Mouse (Mus musculus) monocyte, adult 2 months (primary cell): ENCODE measurements around the gene Nrm.

Source experiments
- DNase-seq, 2 experiments: peaks; one replicate each; pipeline ENCODE4 v3.0.0; 2022; ENCODE audit warnings: low spot score in 2 of 2, low read depth in 1 of 2

Gene Nrm

GRCm38 (mm10) chr17:35861198-35861857 is at the start of gene Nrm:
Nrm (plus strand) TSS chr17:35861318.
- peak; percentile 65 to 83 for DNase-seq

GRCm38 (mm10) chr17:35812307-35812706 is 48.8 kb upstream of the Nrm start:
- DNase-seq, result no peak

- no peak for DNase-seq
Measured at GRCm38 (mm10) chr17:35812736-35813135, 48.4 kb upstream of the Nrm start.

- peak; percentile 59 to 68 for DNase-seq
Measured at GRCm38 (mm10) chr17:35813245-35813647, 47.9 kb upstream of the Nrm start.

GRCm38 (mm10) chr17:35813653-35814052 is 47.5 kb upstream of the Nrm start:
- no peak for DNase-seq

GRCm38 (mm10) chr17:35814678-35815077 is 46.4 kb upstream of the Nrm start:
- no peak for DNase-seq

- DNase-seq, result no peak
Measured at GRCm38 (mm10) chr17:35815836-35816235, 45.3 kb upstream of the Nrm start.

GRCm38 (mm10) chr17:35816686-35817085 is 44.4 kb upstream of the Nrm start:
- no peak for DNase-seq

- DNase-seq, result no peak
Measured at GRCm38 (mm10) chr17:35817226-35817625, 43.9 kb upstream of the Nrm start.

- DNase-seq, result no peak
Measured at GRCm38 (mm10) chr17:35820111-35820510, 41.0 kb upstream of the Nrm start.

GRCm38 (mm10) chr17:35821439-35822430 is 39.4 kb upstream of the Nrm start, which contains the start of gene Ier3:
Ier3 (plus strand) TSS chr17:35821684.
- peak in 1 of 2 experiments; percentile 57 for DNase-seq

GRCm38 (mm10) chr17:35822564-35822963 is 38.6 kb upstream of the Nrm start:
- no peak for DNase-seq

GRCm38 (mm10) chr17:35822964-35823937 is 37.9 kb upstream of the Nrm start, which contains the start of gene Flot1:
Flot1 (plus strand) TSS chr17:35823230.
- peak in 1 of 2 experiments; percentile 73 for DNase-seq

- DNase-seq, result no peak
Measured at GRCm38 (mm10) chr17:35824402-35824801, 36.7 kb upstream of the Nrm start.

- DNase-seq, result no peak
Measured at GRCm38 (mm10) chr17:35825109-35825850, 35.8 kb upstream of the Nrm start.

GRCm38 (mm10) chr17:35829737-35830136 is 31.4 kb upstream of the Nrm start:
- peak in 1 of 2 experiments; percentile 71 for DNase-seq

GRCm38 (mm10) chr17:35832400-35833238 is 28.5 kb upstream of the Nrm start:
- DNase-seq, result no peak

GRCm38 (mm10) chr17:35833239-35833751 is 27.8 kb upstream of the Nrm start:
- DNase-seq, result no peak

GRCm38 (mm10) chr17:35833894-35834293 is 27.2 kb upstream of the Nrm start:
- no peak for DNase-seq
